Mouse (Mus musculus) testis, adult 2 months (tissue): ENCODE measurements around the gene Thsd7a. TPM values are rescaled to one million over a fixed set of nuclear protein-coding genes. Genes with fewer than 3 reads are reported as not detected.

Experiments
- H3K27ac ChIP-seq: fragments of 200-500 bp; 2 replicates; pipeline ENCODE4 v1.5.1; 2012; ENCODE audit warnings: low read depth, low read length; ENCODE audit not compliant: control insufficient read depth, insufficient read depth
- H3K27me3 ChIP-seq: fragments of 200-500 bp; 2 replicates; pipeline ENCODE4 v1.6.1; 2012; ENCODE audit warnings: mild to moderate bottlenecking, low read length, moderate library complexity; ENCODE audit not compliant: control insufficient read depth, insufficient read depth
- H3K36me3 ChIP-seq: fragments of 200-500 bp; 2 replicates; pipeline ENCODE4 v1.6.1; 2012; ENCODE audit warnings: mild to moderate bottlenecking, low read length; ENCODE audit not compliant: control insufficient read depth, insufficient read depth
- H3K4me1 ChIP-seq: fragments of 200-500 bp; 2 replicates; pipeline ENCODE4 v1.6.1; 2012; ENCODE audit warnings: low read length; ENCODE audit not compliant: control insufficient read depth, insufficient read depth
- H3K4me3 ChIP-seq: fragments of 200-500 bp; 2 replicates; pipeline ENCODE4 v1.5.1; 2012; ENCODE audit warnings: low read depth, mild to moderate bottlenecking, low read length, moderate library complexity, mixed read lengths; ENCODE audit not compliant: control insufficient read depth
- CTCF ChIP-seq: fragments of 200-500 bp; IDR thresholded peaks from 2 replicates; pipeline ENCODE4 v1.5.1; 2012; ENCODE audit warnings: low read depth, mild to moderate bottlenecking, inconsistent platforms, low read length, moderate library complexity; ENCODE audit not compliant: control insufficient read depth, insufficient read depth, insufficient replicate concordance
- POLR2A ChIP-seq: fragments of 200-500 bp; IDR thresholded peaks from 2 replicates; pipeline ENCODE4 v1.6.1; 2012; ENCODE audit warnings: low read depth, mild to moderate bottlenecking, inconsistent platforms, low read length, moderate library complexity; ENCODE audit not compliant: control insufficient read depth
- polyA plus RNA-seq: library from polyadenylated mRNA; depleted of rRNA; stranded (reverse); fragments of >200 nt; gene quantifications from 2 replicates; pipeline ENCODE4 v1.2.3, GENCODE M21; 2012

Gene Thsd7a
- polyA plus RNA-seq, 1 experiment: 3.0 TPM

GRCm38 (mm10) chr6:12742791-12743190, 6.4 kb downstream of the Thsd7a start:
- H3K27ac ChIP-seq: no peak overlapping the region
- H3K4me1 ChIP-seq: no peaks in the 10 kb centered on the region
- no peaks in the 10 kb centered on the region for H3K36me3 ChIP-seq
- H3K27me3 ChIP-seq: no peaks in the 10 kb centered on the region
- no peak overlapping the region for H3K4me3 ChIP-seq
- no peak for TF ChIP-seq CTCF
- no peak for TF ChIP-seq POLR2A

GRCm38 (mm10) chr6:12733924-12734323, 15.3 kb downstream of the Thsd7a start:
- Histone ChIP-seq H3K4me1 (no peaks in the 10 kb centered on the region), H3K27me3 (no peaks in the 10 kb centered on the region), H3K36me3 (no peaks in the 10 kb centered on the region), H3K4me3 (no peak overlapping the region), H3K27ac (no peak overlapping the region)
- TF ChIP-seq POLR2A (no peak), CTCF (no peak)

- TF ChIP-seq POLR2A (no peak), CTCF (no peak)
- no peaks in the 10 kb centered on the region for H3K36me3 ChIP-seq
- no peak overlapping the region for H3K4me3 ChIP-seq
- no peaks in the 10 kb centered on the region for H3K27me3 ChIP-seq
- H3K27ac ChIP-seq: no peak overlapping the region
- no peaks in the 10 kb centered on the region for H3K4me1 ChIP-seq
These were observed 33.1 kb downstream of the Thsd7a start for GRCm38 (mm10) chr6:12716071-12716470.

GRCm38 (mm10) chr6:12712581-12712980, 36.6 kb downstream of the Thsd7a start:
- no peaks in the 10 kb centered on the region for H3K27me3 ChIP-seq
- no peak overlapping the region for H3K4me3 ChIP-seq
- TF ChIP-seq CTCF: no peak
- no peak for TF ChIP-seq POLR2A
- no peak overlapping the region for H3K27ac ChIP-seq
- H3K36me3 ChIP-seq: no peaks in the 10 kb centered on the region
- no peaks in the 10 kb centered on the region for H3K4me1 ChIP-seq

- H3K27ac ChIP-seq: no peak overlapping the region
- TF ChIP-seq CTCF (no peak), POLR2A (no peak)
- no peaks in the 10 kb centered on the region for H3K36me3 ChIP-seq
- no peaks in the 10 kb centered on the region for H3K27me3 ChIP-seq
- H3K4me3 ChIP-seq: no peak overlapping the region
- no peaks in the 10 kb centered on the region for H3K4me1 ChIP-seq
These were observed 46.3 kb downstream of the Thsd7a start for GRCm38 (mm10) chr6:12702925-12703324.

GRCm38 (mm10) chr6:12699089-12699488, 50.1 kb downstream of the Thsd7a start:
- H3K4me1 ChIP-seq: no peaks in the 10 kb centered on the region
- H3K4me3 ChIP-seq: no peak overlapping the region
- H3K27ac ChIP-seq: no peak overlapping the region
- no peaks in the 10 kb centered on the region for H3K36me3 ChIP-seq
- TF ChIP-seq CTCF (no peak), POLR2A (no peak)
- no peaks in the 10 kb centered on the region for H3K27me3 ChIP-seq

GRCm38 (mm10) chr6:12693689-12694088, 55.5 kb downstream of the Thsd7a start:
- H3K27ac ChIP-seq: no peak overlapping the region
- no peak for TF ChIP-seq POLR2A
- TF ChIP-seq CTCF: no peak
- no peaks in the 10 kb centered on the region for H3K27me3 ChIP-seq
- H3K4me3 ChIP-seq: no peak overlapping the region
- no peaks in the 10 kb centered on the region for H3K36me3 ChIP-seq
- H3K4me1 ChIP-seq: no peaks in the 10 kb centered on the region

- no peak for TF ChIP-seq CTCF
- no peak for TF ChIP-seq POLR2A
- Histone ChIP-seq H3K27ac (no peak overlapping the region), H3K4me1 (no peaks in the 10 kb centered on the region), H3K27me3 (no peaks in the 10 kb centered on the region), H3K36me3 (no peaks in the 10 kb centered on the region), H3K4me3 (no peak overlapping the region)
These were observed 56.0 kb downstream of the Thsd7a start for GRCm38 (mm10) chr6:12693239-12693638.
